Mouse (Mus musculus) urinary bladder, adult 18-20 months (tissue): ENCODE results near the gene Zbtb34.

Experiments
- DNase-seq, 2 experiments: peaks; one replicate each; pipeline ENCODE4 v3.0.0; 2022; ENCODE audit warnings: low spot score in 2 of 2, mixed read lengths in 2 of 2

The Zbtb34 gene

GRCm38 (mm10) chr2:33446796-33447195, 15.7 kb upstream of the Zbtb34 start:
- no peak for DNase-seq

- no peak for DNase-seq
Measured at GRCm38 (mm10) chr2:33445741-33446140, 14.6 kb upstream of the Zbtb34 start.

GRCm38 (mm10) chr2:33444862-33445261, 13.7 kb upstream of the Zbtb34 start:
- no peak for DNase-seq

- DNase-seq = peak; percentile 57 to 85
Measured at GRCm38 (mm10) chr2:33444358-33444757, 13.2 kb upstream of the Zbtb34 start.

- DNase-seq = no peak
Measured at GRCm38 (mm10) chr2:33442701-33443100, 11.6 kb upstream of the Zbtb34 start.

GRCm38 (mm10) chr2:33440893-33441292, 9.8 kb upstream of the Zbtb34 start:
- DNase-seq = no peak

GRCm38 (mm10) chr2:33439980-33440670, 9.0 kb upstream of the Zbtb34 start:
- DNase-seq = no peak

GRCm38 (mm10) chr2:33439471-33439881, 8.4 kb upstream of the Zbtb34 start:
- no peak for DNase-seq

- DNase-seq = no peak
Measured at GRCm38 (mm10) chr2:33438377-33438776, 7.3 kb upstream of the Zbtb34 start.

GRCm38 (mm10) chr2:33437184-33437583, 6.1 kb upstream of the Zbtb34 start:
- no peak for DNase-seq

GRCm38 (mm10) chr2:33436035-33436580, 5.0 kb upstream of the Zbtb34 start:
- DNase-seq = no peak

- no peak for DNase-seq
Measured at GRCm38 (mm10) chr2:33435036-33435650, 4.0 kb upstream of the Zbtb34 start.

GRCm38 (mm10) chr2:33432877-33433276, 1.8 kb upstream of the Zbtb34 start:
- DNase-seq = peak in 1 of 2 experiments; percentile 11

GRCm38 (mm10) chr2:33430081-33430770, 898 bp downstream of the Zbtb34 start:
- no peak for DNase-seq

GRCm38 (mm10) chr2:33429339-33429738, 1.8 kb downstream of the Zbtb34 start:
- peak in 1 of 2 experiments; percentile 39 for DNase-seq

GRCm38 (mm10) chr2:33426640-33427398, 4.3 kb downstream of the Zbtb34 start:
- DNase-seq = no peak

- DNase-seq = no peak
Measured at GRCm38 (mm10) chr2:33417454-33417853, 13.7 kb downstream of the Zbtb34 start.

GRCm38 (mm10) chr2:33414019-33414418, 17.1 kb downstream of the Zbtb34 start:
- DNase-seq = no peak

- no peak for DNase-seq
Measured at GRCm38 (mm10) chr2:33412111-33412510, 19.0 kb downstream of the Zbtb34 start.

GRCm38 (mm10) chr2:33403511-33404003, 27.6 kb downstream of the Zbtb34 start:
- DNase-seq = no peak

GRCm38 (mm10) chr2:33402638-33403037, 28.5 kb downstream of the Zbtb34 start:
- no peak for DNase-seq

- peak; percentile 11 to 39 for DNase-seq
Measured at GRCm38 (mm10) chr2:33402236-33402635, 28.9 kb downstream of the Zbtb34 start.
